Mouse (Mus musculus) layer of hippocampus, adult 2 months (tissue): Measurements from ENCODE around the gene Chka. TPM values are rescaled to one million over a fixed set of nuclear protein-coding genes. Genes with fewer than 3 reads are reported as not detected.

Experiments used
- DNase-seq, 2 experiments: peaks; one replicate each; pipeline ENCODE4 v3.0.0; 2022; ENCODE audit warnings: low spot score in 2 of 2
- H3K27ac ChIP-seq: fragments of 200-600 bp; 2 replicates; pipeline ENCODE4 v1.8.1; 2022
- H3K4me3 ChIP-seq: fragments of 200-600 bp; 2 replicates; pipeline ENCODE4 v1.8.1; 2022; ENCODE audit warnings: mild to moderate bottlenecking
- CTCF ChIP-seq: fragments of 200-600 bp; conservative IDR thresholded peaks from 2 replicates; pipeline ENCODE4 v1.8.1; 2022; ENCODE audit warnings: antibody characterized with exemption, mild to moderate bottlenecking, moderate library complexity
- total RNA-seq, 2 experiments: library from RNA; stranded (reverse); gene quantifications; 2 replicates each; pipeline ENCODE4 v1.2.3; 2021

The Chka gene
- total RNA-seq, 2 experiments from 2014 or later = 87.2 to 109 TPM

DNA sequence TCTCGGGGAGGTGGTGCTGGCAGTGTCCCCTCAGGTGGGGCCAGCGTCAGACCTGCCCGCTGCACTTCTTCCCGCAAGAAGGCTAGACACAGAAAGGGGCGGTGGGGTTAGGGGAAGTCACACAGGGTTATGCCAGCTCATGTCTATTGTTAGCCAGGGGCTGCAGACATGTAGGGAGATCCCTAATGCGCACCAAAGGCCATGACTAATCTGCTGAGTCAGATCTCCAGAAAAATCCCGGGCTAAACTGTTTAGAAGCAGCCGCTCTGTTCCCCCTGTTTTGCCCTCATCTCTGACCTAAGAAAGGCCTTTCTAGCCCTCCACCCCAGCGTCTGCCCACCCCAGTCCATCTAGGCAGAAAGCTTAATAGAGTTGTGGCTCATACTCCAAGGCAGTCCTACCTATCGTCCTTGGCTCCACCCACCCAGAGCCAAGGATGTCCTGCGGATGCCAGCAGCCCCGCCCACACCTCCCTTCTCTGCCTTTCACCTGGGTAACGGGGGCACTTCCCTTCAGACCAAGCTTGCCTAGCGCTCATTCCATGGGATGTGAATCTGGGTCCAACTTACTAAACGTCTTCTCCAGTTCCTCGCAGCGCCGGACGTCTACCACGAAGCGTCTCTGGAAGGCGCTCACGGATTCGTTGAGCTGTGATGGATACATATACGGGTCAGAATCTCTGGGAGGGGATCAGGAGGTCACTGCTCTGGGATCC is 52.2 kb downstream of the Chka start:
- TF ChIP-seq CTCF = no peak
- no peak for DNase-seq
- Histone ChIP-seq H3K27ac (no peak overlapping the region), H3K4me3 (no peak overlapping the region)

DNA sequence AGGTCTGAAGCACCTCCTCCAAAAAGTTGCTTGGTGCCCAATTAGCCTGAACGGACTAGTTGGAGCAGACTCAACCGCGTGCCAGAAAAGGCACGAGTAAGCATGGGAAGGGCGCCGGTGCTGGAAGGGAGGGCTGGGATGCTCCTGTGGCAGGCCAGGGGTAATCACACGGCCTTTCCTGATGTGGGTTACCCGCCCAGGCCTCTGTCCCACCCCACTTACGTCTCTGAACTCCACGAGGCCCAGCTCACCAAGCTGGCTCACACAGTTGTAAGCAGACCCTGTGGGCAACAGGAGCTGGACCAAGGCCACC is 52.7 kb downstream of the Chka start:
- TF ChIP-seq CTCF = no peak
- no peak for DNase-seq
- H3K4me3 ChIP-seq = no peak overlapping the region
- no peak overlapping the region for H3K27ac ChIP-seq

DNA sequence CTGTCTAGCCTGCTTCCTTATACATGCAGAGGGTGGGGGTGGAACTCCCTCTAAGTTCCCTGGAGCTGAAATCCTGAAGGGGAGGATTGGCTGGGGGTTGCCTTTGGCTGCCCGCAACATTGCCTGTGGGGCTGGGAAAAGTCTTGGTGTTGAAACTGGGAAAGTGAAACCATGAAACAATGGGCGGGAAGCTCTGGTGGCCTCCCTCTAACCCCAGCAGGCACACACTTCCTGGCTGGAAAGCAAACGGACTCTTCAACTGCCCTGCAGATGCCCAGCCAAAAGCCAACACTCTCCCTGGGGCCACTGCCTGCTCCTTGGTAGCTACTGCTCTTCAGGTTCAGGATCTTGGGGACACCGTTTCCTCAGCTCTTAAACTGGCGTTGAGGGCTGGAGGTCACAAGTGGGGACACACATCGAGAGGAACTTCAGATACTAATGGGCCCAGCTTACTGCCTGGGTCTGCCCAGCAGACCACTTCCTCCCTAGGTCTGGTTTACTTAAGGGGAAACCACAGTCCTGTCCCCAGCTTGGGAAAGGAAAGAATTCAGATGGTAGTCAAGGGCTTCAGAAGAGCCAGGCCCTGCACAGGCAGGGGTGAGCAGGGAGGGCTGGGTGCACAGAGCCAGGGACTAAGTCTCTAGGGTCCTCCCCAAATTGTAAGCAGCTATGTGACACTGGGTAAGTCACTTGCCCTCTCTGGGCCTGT is 53.8 kb downstream of the Chka start:
- peak overlapping the region; percentile 43 for H3K27ac ChIP-seq
- TF ChIP-seq CTCF = no peak
- H3K4me3 ChIP-seq = peak overlapping the region; percentile 63
- DNase-seq = no peak

DNA sequence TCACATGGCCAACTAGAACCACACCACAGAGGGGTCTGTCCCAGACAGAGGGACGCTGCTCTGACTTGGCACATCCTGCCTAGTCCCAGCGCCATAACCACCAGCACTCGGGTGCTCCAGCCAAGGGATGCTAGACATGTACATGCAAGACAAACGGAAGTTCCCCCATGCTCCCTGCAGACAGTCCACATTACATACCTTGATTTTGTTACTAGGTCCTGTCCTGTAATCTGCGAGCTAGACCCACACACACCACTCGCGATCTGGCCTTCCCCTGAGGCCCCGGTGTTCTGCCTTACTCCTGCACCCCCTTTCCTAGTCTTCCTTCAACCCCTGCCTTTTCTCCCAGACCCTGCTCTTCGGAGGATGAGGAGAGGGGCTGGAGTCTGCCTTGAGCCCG is 54.8 kb downstream of the Chka start:
- DNase-seq = no peak
- TF ChIP-seq CTCF = no peak
- peak overlapping the region; percentile 58 for H3K27ac ChIP-seq
- H3K4me3 ChIP-seq = peak overlapping the region; percentile 63

DNA sequence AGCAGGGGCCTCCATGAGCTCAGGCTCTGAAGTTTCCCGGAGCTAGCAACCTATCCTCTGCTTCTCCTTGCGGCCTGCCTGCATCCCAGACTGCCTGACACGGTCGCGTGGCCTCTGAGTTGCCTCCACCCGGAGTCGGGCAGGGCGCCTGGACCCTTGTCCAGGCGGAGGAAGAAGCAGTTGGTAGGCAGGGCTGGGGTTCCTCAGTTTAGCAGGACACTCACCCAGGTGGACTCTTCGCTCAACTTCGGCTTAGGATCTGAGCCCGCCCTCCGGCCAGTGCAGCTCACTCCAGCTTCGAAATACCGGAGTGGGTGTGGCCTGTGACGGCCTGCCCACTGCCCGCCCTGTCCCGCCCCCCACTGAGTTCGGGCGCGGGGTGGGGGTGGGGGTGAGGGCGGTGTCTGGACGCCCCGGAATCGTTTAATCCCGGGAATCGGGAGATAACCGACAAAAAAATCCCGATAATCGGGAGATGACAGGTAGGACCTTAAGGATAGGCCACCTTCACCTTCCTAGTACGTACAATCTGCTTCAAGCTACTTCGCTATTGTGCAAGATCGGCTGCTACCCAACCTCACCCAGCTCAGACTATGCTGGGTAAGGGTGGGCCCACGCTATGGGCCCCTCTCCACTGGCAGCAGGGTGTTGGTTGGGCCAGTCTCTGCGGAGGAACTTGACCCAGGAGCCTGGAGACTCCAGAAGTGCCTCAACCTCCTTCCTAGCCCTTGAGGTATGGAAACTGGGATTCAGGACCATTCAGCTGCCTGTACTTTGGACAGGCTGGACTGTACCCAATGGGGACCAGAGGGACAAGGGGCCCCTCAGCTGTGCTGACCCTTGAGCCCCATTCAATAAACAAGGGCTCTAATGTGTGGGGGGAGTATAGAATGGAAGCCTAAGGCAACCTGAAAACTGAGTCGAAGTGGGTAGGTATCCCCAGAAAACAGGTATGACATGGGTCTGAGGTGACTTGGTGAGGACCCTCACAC is 55.5 kb downstream of the Chka start, which contains the start of gene Tcirg1:
Tcirg1 (minus strand) TSS at position 339 of the 992 bp plus-strand sequence.
- peak within 1 kb of the TSS; percentile 58 for H3K27ac ChIP-seq
- TF ChIP-seq CTCF = no peak

DNA sequence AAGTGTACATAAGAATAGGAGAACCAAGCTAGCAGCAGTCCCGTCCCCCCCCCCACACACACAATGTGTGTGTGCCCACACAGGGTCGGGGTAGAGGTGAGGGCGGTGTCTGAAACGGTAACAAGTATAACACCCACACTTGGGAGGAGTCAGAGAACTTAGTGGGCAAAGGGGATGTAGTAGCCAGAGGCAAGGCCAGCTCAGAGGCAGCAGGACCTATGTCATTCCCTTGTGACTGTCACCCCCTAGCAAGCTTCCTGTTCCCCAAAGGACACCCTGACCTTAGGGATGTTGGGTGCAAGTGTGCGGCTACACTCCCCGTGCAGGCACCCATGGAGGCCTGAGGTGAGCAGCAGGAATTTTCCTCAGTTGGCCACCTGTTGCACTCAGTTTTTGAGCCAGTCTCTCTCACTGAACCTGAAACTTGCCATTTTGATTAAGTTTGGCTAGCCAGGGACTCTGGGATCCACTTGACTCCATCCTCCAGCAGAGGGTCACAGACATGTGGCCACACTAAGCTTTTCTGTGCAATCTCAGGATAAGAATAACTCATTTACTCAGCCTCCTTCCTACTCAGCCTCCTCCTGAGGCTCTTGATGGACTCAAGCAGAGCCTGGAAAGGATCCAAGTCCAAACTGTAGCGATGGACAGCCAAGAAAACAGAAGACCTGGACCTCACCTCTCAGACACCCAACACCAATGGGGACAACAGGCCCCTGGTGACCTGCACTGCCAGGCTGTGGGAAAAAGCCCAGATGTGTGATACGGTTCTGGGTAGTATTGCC is 56.5 kb downstream of the Chka start:
- no peak for DNase-seq
- Histone ChIP-seq H3K27ac (no peak overlapping the region), H3K4me3 (no peak overlapping the region)
- no peak for TF ChIP-seq CTCF

More for the DNA sequence above, 55.5 kb downstream of the Chka start, which contains the start of gene Tcirg1:
- peak; percentile 47 to 60 for DNase-seq
- peak within 1 kb of the TSS; percentile 63 for H3K4me3 ChIP-seq

DNA sequence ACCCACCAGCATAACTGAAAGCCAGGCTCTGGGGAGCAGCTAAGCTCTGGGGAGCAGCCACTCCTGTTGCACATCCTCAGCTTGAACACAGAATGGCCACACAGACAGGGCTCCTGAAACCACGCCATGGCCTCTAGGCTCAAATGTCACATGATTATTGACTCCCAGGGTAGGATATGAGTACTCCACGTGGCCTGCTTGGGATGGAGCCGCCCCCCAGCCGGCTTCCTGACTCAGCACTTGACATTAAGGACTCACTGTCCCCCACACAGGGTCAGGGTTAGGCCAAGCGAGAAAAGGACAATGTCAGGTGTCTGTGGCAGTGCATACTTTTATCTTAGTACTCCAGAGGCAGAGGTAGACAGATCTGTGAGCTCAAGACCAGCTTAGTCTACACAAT is 58.6 kb downstream of the Chka start:
- no peak for DNase-seq
- TF ChIP-seq CTCF = no peak
- H3K4me3 ChIP-seq = no peak overlapping the region
- no peak overlapping the region for H3K27ac ChIP-seq

DNA sequence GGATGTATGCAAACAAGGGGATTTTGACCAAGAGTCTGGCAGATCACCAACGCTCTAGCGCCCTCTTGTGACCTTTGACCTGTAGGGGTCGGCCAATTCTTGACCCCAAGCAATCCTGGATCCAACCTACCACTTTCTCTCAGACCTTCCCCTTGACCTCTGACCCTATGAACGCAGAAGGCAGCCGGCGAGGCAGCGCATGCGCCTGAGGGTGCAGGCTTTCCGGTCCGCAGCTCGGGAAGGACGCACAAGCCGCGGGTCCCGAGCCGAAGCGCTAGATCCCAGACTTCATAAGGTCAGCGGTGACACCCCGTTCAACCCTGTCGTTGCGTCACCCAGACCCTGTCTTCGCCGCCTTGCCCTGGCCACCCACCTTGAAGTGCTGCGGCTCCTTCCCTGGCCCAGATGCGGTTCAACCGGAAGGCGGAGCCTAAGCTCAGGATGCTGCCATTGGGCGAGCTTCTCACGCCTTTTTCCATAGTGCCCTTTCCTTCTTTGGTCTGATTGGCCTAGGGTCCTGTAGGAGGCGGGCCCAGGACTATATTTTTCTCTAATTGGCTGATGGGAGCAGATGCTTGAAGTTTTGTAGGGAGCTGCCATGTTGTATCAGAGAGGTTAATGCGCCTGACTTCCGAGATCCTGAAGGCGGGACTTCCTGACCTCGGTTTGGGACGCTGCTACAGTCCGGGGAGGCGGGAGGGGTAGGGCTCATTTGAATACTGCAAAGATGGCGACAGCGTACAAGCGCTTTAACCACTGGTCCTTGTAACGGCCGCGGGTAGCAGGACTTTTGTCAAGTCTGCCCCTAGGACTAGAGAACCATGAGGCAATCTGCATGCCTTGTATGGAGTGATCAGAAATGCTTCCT is 61.0 kb downstream of the Chka start, which contains the start of gene Ndufs8:
Ndufs8 (minus strand) TSS at position 438 of the 868 bp plus-strand sequence.
- H3K4me3 ChIP-seq = peak within 1 kb of the TSS; percentile 67
- DNase-seq = peak; percentile 87 to 97
- peak within 1 kb of the TSS; percentile 98 for H3K27ac ChIP-seq
- peak; percentile 27 for TF ChIP-seq CTCF

DNA sequence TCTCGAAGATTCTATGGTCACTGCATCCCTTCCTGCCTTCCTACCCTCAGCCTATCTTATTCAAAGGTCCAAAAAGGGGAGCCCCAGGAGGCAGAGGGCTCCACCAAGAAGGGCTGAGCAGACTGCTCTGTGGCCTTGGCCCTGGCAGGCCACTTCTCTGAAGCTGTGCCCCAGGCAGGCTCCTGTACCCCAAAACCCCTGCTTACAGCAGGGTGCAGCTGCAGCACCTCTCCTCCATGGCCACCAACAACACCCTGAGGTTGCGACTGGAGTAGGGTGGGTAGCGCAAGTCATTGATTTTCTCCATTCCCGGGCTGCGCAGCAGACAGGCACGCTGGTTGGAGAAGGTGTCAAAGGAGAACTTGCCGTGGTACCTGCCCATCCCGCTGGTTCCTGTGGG is 62.1 kb downstream of the Chka start:
- no peak for DNase-seq
- peak overlapping the region; percentile 67; the same call in 1 of the 2 replicates for H3K4me3 ChIP-seq
- no peak for TF ChIP-seq CTCF
- peak overlapping the region; percentile 98 for H3K27ac ChIP-seq

DNA sequence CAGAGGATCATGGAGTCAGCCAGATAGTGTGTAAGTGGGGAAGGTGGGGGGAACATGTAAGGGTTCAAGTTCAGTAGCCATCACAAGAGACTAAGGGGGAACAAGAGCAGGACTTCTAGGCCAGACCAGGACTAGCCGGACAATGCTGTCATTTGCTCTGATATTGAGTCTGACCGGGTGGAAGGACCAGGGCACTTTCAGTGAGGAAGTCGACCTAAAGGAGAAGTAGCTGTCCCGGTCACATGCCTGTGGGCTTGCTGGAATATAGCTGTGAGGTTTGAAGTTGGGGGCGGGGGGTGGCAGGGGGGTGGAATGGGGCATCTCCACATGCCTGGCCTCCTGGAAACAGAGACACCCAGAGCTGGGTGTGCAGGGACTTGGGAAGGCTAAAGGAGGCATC is 63.0 kb downstream of the Chka start:
- TF ChIP-seq CTCF = no peak
- no peak overlapping the region for H3K4me3 ChIP-seq
- no peak for DNase-seq
- H3K27ac ChIP-seq = peak overlapping the region; percentile 18; the same call in 1 of the 2 replicates

DNA sequence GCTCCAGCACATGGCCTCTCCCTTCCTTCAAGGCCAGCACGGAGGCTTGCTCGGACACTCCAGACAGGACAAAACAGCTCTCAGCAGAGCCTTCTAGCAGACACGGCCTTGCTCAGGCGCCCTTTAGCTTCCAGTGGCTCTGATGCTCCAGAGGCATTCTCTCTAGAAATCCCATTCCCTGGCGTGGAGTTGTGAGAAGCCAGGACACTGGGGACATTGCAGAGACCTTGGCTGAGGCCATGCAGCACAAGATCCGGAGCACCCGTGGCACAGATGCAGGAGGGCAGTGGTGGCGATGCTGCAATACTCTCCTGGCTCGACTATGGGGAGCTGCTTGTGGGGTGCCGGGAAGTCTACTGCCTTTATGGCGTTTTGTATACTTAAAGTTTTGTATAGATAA is 65.2 kb downstream of the Chka start:
- DNase-seq = no peak
- no peak overlapping the region for H3K4me3 ChIP-seq
- H3K27ac ChIP-seq = no peak overlapping the region
- TF ChIP-seq CTCF = no peak
